Mouse (Mus musculus) brain, embryonic 14.5 days (tissue): ENCODE results near the gene Osbpl9.

Experiments used
- CTCF ChIP-seq: fragments of 200-500 bp; IDR thresholded peaks from 2 replicates; pipeline ENCODE4 v1.5.1; 2012; ENCODE audit warnings: inconsistent platforms, mild to moderate bottlenecking, moderate library complexity, borderline replicate concordance; ENCODE audit not compliant: insufficient read depth, insufficient read length; ENCODE audit errors: extremely low read depth
- POLR2A ChIP-seq: fragments of 200-500 bp; IDR thresholded peaks from 2 replicates; pipeline ENCODE4 v1.6.1; 2012; ENCODE audit warnings: mild to moderate bottlenecking, inconsistent platforms, borderline replicate concordance; ENCODE audit not compliant: poor library complexity, insufficient read depth, insufficient read length, severe bottlenecking; ENCODE audit errors: extremely low read depth

DNA sequence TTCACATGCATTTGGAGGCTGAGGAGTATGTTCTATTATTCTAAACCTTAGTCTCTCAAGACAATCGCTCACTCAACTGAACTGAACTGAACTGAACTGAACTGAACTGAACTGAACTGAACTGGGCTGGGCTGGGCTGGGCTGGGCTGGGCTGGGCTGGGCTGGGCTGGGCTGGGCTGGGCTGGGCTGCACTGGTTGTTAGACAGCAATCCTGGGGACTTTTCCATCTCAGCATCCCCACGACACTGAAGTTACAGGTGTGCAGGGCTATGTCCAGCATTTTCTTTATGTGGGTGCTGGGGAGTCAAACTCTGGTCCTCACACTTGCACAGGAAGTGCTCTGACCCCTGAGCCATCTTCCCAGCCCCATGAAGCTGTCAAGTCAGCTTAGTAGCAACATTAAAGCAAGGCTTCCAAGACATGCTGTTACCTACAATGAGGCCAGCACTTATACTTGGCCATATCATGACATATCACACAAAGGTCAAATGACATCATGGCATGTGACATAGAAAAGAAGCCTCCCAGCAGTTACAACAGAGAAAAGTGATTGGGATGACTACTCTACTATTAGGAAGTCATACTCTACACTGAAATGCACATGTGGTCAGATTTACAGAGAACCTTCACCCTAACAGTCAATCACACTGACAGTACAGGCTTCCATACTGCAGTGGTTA, 76.2 kb downstream of the Osbpl9 start:
- TF ChIP-seq CTCF = no peak
- no peak for TF ChIP-seq POLR2A
